Mouse (Mus musculus) lung, adult 2 months (tissue): ENCODE results near the gene Ctnna3. TPM values are rescaled to one million over a fixed set of nuclear protein-coding genes. Genes with fewer than 3 reads are reported as not detected.

Experiments
- DNase-seq: peaks from one replicate; pipeline ENCODE4 v3.0.0; 2022
- H3K4me1 ChIP-seq: fragments of 200-500 bp; 2 replicates; pipeline ENCODE4 v1.6.1; 2011; ENCODE audit warnings: low read length; ENCODE audit not compliant: control insufficient read depth, insufficient read depth
- H3K4me3 ChIP-seq: fragments of 200-500 bp; replicated peaks from 2 replicates; pipeline ENCODE3; 2011; ENCODE audit warnings: low read depth, mild to moderate bottlenecking, control low read depth, low read length; ENCODE audit errors: extremely low read depth
- CTCF ChIP-seq: fragments of 200-500 bp; IDR thresholded peaks from 2 replicates; pipeline ENCODE4 v1.5.1; 2011; ENCODE audit warnings: mild to moderate bottlenecking, low read length, control low read depth; ENCODE audit not compliant: insufficient read depth
- POLR2A ChIP-seq: fragments of 200-500 bp; IDR thresholded peaks from 2 replicates; pipeline ENCODE4 v1.6.1; 2011; ENCODE audit warnings: low read depth, mild to moderate bottlenecking, control low read depth, low read length, borderline replicate concordance; ENCODE audit errors: extremely low read depth
- WGBS: fragments of 180-500 bp; shearing (Covaris S2); methylation state at CpG from one replicate; pipeline ENCODE4 v1.1.7; 2018; 5-methylcytosine and 5-hydroxymethylcytosine counted together
- polyA plus RNA-seq: library from polyadenylated mRNA; depleted of rRNA; stranded (reverse); fragments of >200 nt; gene quantifications from 2 replicates; pipeline ENCODE4 v1.2.3, GENCODE M21; 2012

Ctnna3 gene
- polyA plus RNA-seq, 1 experiment = 0.33 TPM

GRCm38 (mm10) chr10:63423591-63424474 is 6.1 kb upstream of the Ctnna3 start:
- Histone ChIP-seq H3K4me3 (no peak overlapping the region), H3K4me1 (no peaks in the 10 kb centered on the region)
- DNase-seq = no peak
- no peak for TF ChIP-seq CTCF
- no peak for TF ChIP-seq POLR2A
- 88% methylated on average over 9 of the region's 9 CpGs for whole genome bisulfite sequencing

- DNase-seq = no peak
- H3K4me1 ChIP-seq = no peaks in the 10 kb centered on the region
- TF ChIP-seq POLR2A (no peak), CTCF (peak; percentile 27)
These were observed 5.5 kb upstream of the Ctnna3 start for GRCm38 (mm10) chr10:63424475-63424814.

GRCm38 (mm10) chr10:63427146-63427545 is 2.8 kb upstream of the Ctnna3 start:
- WGBS = 77% methylated on average over 8 of the region's 8 CpGs
- TF ChIP-seq POLR2A = no peak
- TF ChIP-seq CTCF = no peak
- H3K4me1 ChIP-seq = no peaks in the 10 kb centered on the region
- H3K4me3 ChIP-seq = no peak overlapping the region
- no peak for DNase-seq

More at GRCm38 (mm10) chr10:63424475-63424814, 5.5 kb upstream of the Ctnna3 start:
- H3K4me3 ChIP-seq = no peak overlapping the region

GRCm38 (mm10) chr10:63428243-63429022 is 1.5 kb upstream of the Ctnna3 start:
- 14% methylated on average over 19 of the region's 19 CpGs for WGBS
- TF ChIP-seq POLR2A (no peak), CTCF (no peak)
- peak overlapping the region; percentile 66 for H3K4me3 ChIP-seq
- no peaks in the 10 kb centered on the region for H3K4me1 ChIP-seq
- DNase-seq = no peak

- no peak for DNase-seq
- TF ChIP-seq POLR2A (no peak), CTCF (no peak)
- peak overlapping the region; percentile 66 for H3K4me3 ChIP-seq
- under 1% methylated on average over 11 of the region's 11 CpGs for WGBS
- H3K4me1 ChIP-seq = no peaks in the 10 kb centered on the region
These were observed 916 bp upstream of the Ctnna3 start for GRCm38 (mm10) chr10:63429023-63429340.

- no peaks in the 10 kb centered on the region for H3K4me1 ChIP-seq
- DNase-seq = peak; percentile 100
- peak overlapping the region; percentile 81 for H3K4me3 ChIP-seq
- TF ChIP-seq POLR2A (peak; percentile 25; the same call in 1 of the 2 replicates), CTCF (no peak)
- WGBS = under 1% methylated on average over 34 of the region's 34 CpGs
These were observed 518 bp upstream of the Ctnna3 start for GRCm38 (mm10) chr10:63429380-63429779.

- 88% methylated on average over 7 of the region's 7 CpGs for WGBS
- no peak for TF ChIP-seq POLR2A
- TF ChIP-seq CTCF = no peak
- no peak for DNase-seq
- H3K4me1 ChIP-seq = no peaks in the 10 kb centered on the region
- no peak overlapping the region for H3K4me3 ChIP-seq
These were observed 1.4 kb downstream of the Ctnna3 start for GRCm38 (mm10) chr10:63431221-63431736.

- 88% methylated on average over 8 of the region's 8 CpGs for WGBS
- TF ChIP-seq CTCF = no peak
- no peaks in the 10 kb centered on the region for H3K4me1 ChIP-seq
- DNase-seq = no peak
- H3K4me3 ChIP-seq = no peak overlapping the region
These were observed 2.2 kb downstream of the Ctnna3 start for GRCm38 (mm10) chr10:63432099-63432498.

GRCm38 (mm10) chr10:63432887-63433286 is 3.0 kb downstream of the Ctnna3 start:
- Histone ChIP-seq H3K4me1 (no peaks in the 10 kb centered on the region), H3K4me3 (no peak overlapping the region)
- DNase-seq = no peak
- no peak for TF ChIP-seq CTCF
- TF ChIP-seq POLR2A = no peak
- 53% methylated on average over 2 of the region's 2 CpGs for WGBS
